Mouse (Mus musculus): ENCODE measurements around the gene Kcnj4.

Kcnj4 gene

DNA sequence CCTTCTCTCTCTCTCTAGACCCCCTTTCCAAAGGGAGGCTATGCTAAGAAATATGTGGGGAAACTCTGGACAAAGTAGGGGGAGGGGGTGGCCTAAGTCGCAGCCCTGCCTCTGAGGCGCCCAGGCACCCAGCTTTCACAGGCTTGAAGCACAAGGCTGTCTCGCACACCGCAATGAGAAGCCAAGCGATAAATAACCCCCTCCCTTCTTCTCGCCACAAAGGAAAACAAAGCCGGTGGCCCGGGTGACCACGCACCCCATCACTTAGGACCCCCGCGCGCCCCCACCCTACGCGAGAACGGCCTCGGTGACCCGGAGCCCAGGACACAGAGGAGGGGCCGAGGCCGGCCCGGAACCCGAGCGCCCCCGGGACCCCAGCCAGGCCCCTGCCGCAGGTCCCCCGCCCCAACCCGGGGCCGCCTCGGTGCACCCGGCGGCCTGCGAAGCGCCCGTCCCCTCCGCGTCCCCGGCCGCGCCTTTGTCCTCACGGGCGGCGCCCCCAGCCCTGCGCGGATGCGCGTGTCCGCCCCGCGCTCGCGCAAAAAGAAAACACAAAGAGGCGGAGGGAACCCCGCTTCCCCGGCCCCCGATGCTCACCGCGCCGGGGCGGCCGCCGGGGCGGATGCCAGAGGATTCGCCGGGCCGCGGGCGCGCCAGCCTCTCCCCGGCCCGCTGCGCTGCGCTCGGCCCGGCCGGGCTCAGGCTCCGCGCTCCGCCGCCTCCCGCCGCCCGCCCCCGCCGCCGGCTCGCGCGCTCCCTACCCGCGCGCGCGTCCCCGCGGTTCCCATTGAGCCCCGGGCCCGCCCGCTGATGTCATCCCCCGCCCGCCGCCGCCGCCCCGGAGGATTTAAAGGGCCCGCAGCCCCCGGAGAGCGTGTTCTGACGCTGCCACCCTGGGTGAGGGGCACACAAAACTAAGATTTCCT is 63.4 kb downstream of the Kcnj4 start:
- TF ChIP-seq NANOG (IDR thresholded peaks at IDR 0.05; ENCODE audit: borderline replicate concordance, low read length) (no peak), CTCF (conservative IDR thresholded peaks at IDR 0.05; ENCODE audit: low read length) (no peak), POU5F1 (IDR thresholded peaks at IDR 0.05; ENCODE audit: borderline replicate concordance, low read length) (no peak)
- peak overlapping the region; percentile 86 for H3K4me3 ChIP-seq (replicated peaks; ENCODE audit: low read length)
- H3K27me3 ChIP-seq (ENCODE audit: insufficient read depth, low read length), result peaks cover 14% of the 10 kb centered on the region
- H3K9me3 ChIP-seq (ENCODE audit: low read length), result no peaks in the 10 kb centered on the region
- peaks cover 14% of the 10 kb centered on the region for H3K36me3 ChIP-seq (ENCODE audit: insufficient read depth, low read length)
- H3K4me1 ChIP-seq (replicated peaks; ENCODE audit: low read depth, low read length), result peaks cover 79% of the 10 kb centered on the region

DNA sequence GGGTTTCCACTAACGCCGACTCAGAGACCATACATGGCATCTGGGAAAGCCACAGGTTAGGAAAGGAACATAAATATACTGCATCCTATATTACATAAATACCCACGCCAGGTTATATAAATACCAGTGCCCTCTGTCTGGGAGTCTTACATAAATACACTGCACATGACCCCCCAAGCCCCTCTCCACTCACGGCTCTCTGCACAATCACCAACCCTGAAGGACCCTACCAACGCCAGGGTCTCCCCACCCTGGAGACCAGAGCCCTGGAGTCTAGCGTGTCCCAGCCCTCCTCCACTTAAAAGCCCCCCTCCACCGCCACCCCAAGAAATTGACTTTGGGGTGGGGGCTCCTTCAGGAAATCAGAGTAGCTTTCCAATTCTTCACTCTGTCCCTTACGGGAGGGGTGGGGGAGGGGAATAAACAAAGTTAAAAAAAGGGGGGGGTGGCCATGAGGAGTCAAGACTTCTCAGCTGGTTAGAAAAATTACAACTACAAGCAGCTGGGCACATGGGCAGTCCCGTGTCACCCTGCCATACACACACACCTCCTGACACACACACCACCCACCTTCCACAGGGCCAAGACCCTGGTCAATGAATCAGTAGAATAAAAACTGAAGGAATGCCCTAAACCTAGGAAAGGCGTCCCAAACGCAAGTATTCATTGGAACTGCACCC is 64.2 kb downstream of the Kcnj4 start:
- Histone ChIP-seq H3K4me1 (replicated peaks; ENCODE audit: low read depth, low read length) (peaks cover 87% of the 10 kb centered on the region), H3K4me3 (replicated peaks; ENCODE audit: low read length) (peak overlapping the region; percentile 86), H3K27me3 (ENCODE audit: insufficient read depth, low read length) (peaks cover 14% of the 10 kb centered on the region), H3K9me3 (ENCODE audit: low read length) (no peaks in the 10 kb centered on the region), H3K36me3 (ENCODE audit: insufficient read depth, low read length) (peaks cover 15% of the 10 kb centered on the region)
- TF ChIP-seq CTCF (conservative IDR thresholded peaks at IDR 0.05; ENCODE audit: low read length), result no peak
- TF ChIP-seq NANOG (IDR thresholded peaks at IDR 0.05; ENCODE audit: borderline replicate concordance, low read length), result no peak
- TF ChIP-seq POU5F1 (IDR thresholded peaks at IDR 0.05; ENCODE audit: borderline replicate concordance, low read length), result no peak

DNA sequence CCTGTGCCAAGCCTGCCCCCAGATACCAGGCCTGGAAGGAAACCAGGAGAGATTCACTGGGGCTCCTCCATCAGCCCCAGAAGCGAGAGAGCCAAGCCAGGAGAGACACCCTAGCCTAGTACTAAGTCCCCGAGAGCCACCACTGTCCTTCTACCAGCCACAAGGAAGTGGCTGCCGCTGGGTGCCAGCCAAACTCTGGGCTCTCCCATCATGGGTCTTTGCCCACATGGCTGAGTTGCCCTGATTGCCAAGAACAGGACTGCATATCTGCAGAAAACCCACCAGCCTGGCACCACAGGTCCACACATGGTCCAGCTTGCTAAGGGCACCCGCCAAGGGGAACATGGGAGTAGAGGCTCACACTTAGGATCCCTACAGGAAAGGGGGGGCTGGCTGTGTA is 64.8 kb downstream of the Kcnj4 start:
- peaks cover 91% of the 10 kb centered on the region for H3K4me1 ChIP-seq (replicated peaks; ENCODE audit: low read depth, low read length)
- H3K9me3 ChIP-seq (ENCODE audit: low read length), result no peaks in the 10 kb centered on the region
- peak overlapping the region; percentile 86 for H3K4me3 ChIP-seq (replicated peaks; ENCODE audit: low read length)
- H3K27me3 ChIP-seq (ENCODE audit: insufficient read depth, low read length), result peaks cover 14% of the 10 kb centered on the region
- peaks cover 21% of the 10 kb centered on the region for H3K36me3 ChIP-seq (ENCODE audit: insufficient read depth, low read length)
- TF ChIP-seq POU5F1 (IDR thresholded peaks at IDR 0.05; ENCODE audit: borderline replicate concordance, low read length) (no peak), CTCF (conservative IDR thresholded peaks at IDR 0.05; ENCODE audit: low read length) (no peak), NANOG (IDR thresholded peaks at IDR 0.05; ENCODE audit: borderline replicate concordance, low read length) (no peak)

DNA sequence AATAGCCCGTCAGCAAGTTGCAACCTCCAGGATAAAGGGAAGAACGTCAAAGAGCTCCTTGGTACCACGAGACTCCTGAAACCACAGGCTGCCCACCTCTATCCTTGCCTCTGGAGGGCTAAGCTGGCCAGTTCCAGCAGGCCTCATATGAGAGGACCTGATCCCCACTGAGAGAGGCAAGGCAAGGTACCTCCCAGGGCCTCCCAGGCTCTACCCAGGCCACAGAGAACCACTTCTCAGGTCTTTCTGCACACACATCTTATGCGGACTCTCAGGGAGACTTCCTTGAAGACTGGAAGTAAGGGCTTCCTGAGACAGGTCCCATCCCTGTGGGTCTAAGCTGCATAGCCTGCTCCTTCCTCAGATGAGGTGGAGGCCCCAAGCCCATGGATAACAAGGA is 65.7 kb downstream of the Kcnj4 start:
- peak overlapping the region; percentile 86 for H3K4me3 ChIP-seq (replicated peaks; ENCODE audit: low read length)
- no peak for TF ChIP-seq POU5F1 (IDR thresholded peaks at IDR 0.05; ENCODE audit: borderline replicate concordance, low read length)
- TF ChIP-seq NANOG (IDR thresholded peaks at IDR 0.05; ENCODE audit: borderline replicate concordance, low read length), result no peak
- no peak for TF ChIP-seq CTCF (conservative IDR thresholded peaks at IDR 0.05; ENCODE audit: low read length)
- peaks cover 93% of the 10 kb centered on the region for H3K4me1 ChIP-seq (replicated peaks; ENCODE audit: low read depth, low read length)
- no peaks in the 10 kb centered on the region for H3K9me3 ChIP-seq (ENCODE audit: low read length)
- peaks cover 29% of the 10 kb centered on the region for H3K36me3 ChIP-seq (ENCODE audit: insufficient read depth, low read length)
- peaks cover 14% of the 10 kb centered on the region for H3K27me3 ChIP-seq (ENCODE audit: insufficient read depth, low read length)

DNA sequence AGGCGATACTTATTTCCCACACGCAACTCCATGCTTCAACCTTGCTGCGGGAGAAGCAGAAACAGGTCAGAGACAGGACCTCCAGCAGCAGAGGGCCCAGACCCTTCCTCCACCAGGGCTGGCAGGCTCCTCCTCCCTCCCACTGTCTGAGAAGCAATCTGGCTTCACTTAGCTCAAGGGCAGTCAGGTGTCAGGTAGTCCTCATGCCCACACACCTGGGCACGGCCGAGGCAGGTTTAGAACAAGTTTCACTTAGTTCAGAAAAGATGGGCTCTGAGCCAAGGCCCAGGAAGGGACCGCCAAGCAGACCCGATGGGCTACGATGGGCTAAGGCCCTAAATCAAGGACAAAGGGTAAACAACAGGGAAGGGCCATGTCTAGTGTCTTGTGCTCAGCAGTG is 66.2 kb downstream of the Kcnj4 start:
- peaks cover 11% of the 10 kb centered on the region for H3K27me3 ChIP-seq (ENCODE audit: insufficient read depth, low read length)
- TF ChIP-seq CTCF (conservative IDR thresholded peaks at IDR 0.05; ENCODE audit: low read length) (no peak), NANOG (IDR thresholded peaks at IDR 0.05; ENCODE audit: borderline replicate concordance, low read length) (no peak), POU5F1 (IDR thresholded peaks at IDR 0.05; ENCODE audit: borderline replicate concordance, low read length) (no peak)
- H3K9me3 ChIP-seq (ENCODE audit: low read length), result no peaks in the 10 kb centered on the region
- H3K4me1 ChIP-seq (replicated peaks; ENCODE audit: low read depth, low read length), result peaks cover 93% of the 10 kb centered on the region
- peaks cover 35% of the 10 kb centered on the region for H3K36me3 ChIP-seq (ENCODE audit: insufficient read depth, low read length)
- peak overlapping the region; percentile 86 for H3K4me3 ChIP-seq (replicated peaks; ENCODE audit: low read length)

DNA sequence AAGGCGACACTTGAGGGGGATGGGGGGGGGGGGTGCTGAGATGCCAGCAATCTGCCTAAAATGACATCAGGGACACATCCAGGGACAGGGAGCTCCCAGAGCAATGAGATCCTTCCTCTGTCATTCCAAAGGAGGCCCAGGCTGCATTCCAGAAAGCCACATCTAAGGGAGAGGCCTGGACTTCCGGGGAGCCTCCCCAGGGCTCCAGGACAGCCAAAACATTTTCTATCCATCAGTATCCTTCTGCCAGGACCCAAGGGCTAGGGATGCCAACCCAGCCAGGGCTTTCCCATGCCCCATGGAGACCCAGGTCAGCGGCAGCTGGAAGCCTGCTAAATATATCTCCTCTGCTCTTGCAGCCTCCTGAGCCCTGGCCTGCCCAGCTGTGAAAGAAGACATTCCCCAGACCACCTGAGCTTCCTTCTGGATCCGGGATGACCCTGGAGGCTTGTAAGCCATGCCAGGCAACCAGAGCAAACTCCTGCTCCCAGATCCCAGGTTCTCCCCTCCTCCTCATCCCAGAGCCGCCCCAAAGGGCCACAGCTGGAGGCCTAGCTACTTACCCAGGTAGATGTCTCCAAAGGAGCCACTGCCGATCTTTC is 66.7 kb downstream of the Kcnj4 start:
- H3K36me3 ChIP-seq (ENCODE audit: insufficient read depth, low read length), result peaks cover 38% of the 10 kb centered on the region
- no peaks in the 10 kb centered on the region for H3K9me3 ChIP-seq (ENCODE audit: low read length)
- TF ChIP-seq CTCF (conservative IDR thresholded peaks at IDR 0.05; ENCODE audit: low read length) (no peak), NANOG (IDR thresholded peaks at IDR 0.05; ENCODE audit: borderline replicate concordance, low read length) (no peak), POU5F1 (IDR thresholded peaks at IDR 0.05; ENCODE audit: borderline replicate concordance, low read length) (no peak)
- peaks cover 7% of the 10 kb centered on the region for H3K27me3 ChIP-seq (ENCODE audit: insufficient read depth, low read length)
- peaks cover 92% of the 10 kb centered on the region for H3K4me1 ChIP-seq (replicated peaks; ENCODE audit: low read depth, low read length)
- peak overlapping the region; percentile 86 for H3K4me3 ChIP-seq (replicated peaks; ENCODE audit: low read length)

DNA sequence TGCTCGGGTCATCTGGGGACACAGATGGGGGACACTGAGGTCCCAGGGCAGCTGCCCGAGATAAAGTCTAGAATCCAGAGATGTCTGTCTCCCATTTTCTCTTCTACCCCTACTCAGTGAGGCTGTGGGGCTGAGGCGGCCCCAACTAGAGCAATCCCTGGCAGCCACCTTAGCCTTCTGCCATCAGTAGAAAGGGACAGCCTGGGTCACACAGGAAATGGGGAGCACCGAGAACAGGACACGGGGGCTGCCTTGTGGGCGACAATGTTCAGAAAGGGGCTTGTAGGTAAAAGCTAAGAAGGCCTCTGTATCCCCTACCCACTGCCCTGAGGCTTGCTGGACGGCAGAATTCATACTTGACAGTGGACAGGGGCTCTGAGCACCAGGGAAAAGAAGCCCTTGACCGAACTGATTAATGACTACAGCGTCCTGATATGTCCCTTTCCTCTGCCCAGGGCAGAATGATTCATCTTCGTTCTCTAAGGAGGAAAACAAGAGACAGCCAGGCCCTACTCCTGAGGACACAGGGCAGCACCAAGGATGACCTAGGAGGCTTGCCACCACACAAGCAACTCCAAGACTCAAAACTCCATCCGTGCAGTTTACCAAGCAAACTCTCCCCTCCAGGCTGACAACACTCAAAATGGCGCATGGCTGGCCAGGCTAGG is 67.4 kb downstream of the Kcnj4 start:
- TF ChIP-seq NANOG (IDR thresholded peaks at IDR 0.05; ENCODE audit: borderline replicate concordance, low read length), result no peak
- peak overlapping the region; percentile 86 for H3K4me3 ChIP-seq (replicated peaks; ENCODE audit: low read length)
- H3K9me3 ChIP-seq (ENCODE audit: low read length), result no peaks in the 10 kb centered on the region
- H3K4me1 ChIP-seq (replicated peaks; ENCODE audit: low read depth, low read length), result peaks cover 92% of the 10 kb centered on the region
- peaks cover 44% of the 10 kb centered on the region for H3K36me3 ChIP-seq (ENCODE audit: insufficient read depth, low read length)
- H3K27me3 ChIP-seq (ENCODE audit: insufficient read depth, low read length), result peaks cover under 1% of the 10 kb centered on the region; the same call in 1 of the 2 replicates

DNA sequence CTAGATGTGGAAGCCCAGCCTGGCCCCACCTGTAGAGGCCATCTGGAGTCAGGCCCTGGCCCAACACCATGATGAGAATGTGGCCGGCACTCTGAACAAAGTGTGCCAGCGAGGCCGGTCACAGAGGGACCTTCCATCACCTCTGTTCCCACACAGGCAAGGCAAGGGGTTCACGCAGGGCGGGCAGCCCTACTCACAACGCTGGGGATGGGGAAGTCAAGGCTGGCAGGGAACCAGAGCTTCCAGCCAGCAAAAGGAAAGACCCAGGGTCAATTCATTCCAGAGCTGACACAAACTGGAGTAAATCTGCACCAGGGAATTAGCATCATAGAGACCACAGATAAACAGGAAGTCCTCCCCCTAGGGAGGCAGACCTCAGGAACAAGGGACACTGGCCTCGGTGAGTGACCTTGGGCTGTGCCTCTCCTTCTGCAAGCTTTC is 68.5 kb downstream of the Kcnj4 start:
- H3K4me3 ChIP-seq (replicated peaks; ENCODE audit: low read length), result peak overlapping the region; percentile 86
- H3K9me3 ChIP-seq (ENCODE audit: low read length), result no peaks in the 10 kb centered on the region
- no peaks in the 10 kb centered on the region for H3K27me3 ChIP-seq (ENCODE audit: insufficient read depth, low read length)

More for the DNA sequence above, 68.5 kb downstream of the Kcnj4 start:
- TF ChIP-seq CTCF (conservative IDR thresholded peaks at IDR 0.05; ENCODE audit: low read length) (no peak), POU5F1 (IDR thresholded peaks at IDR 0.05; ENCODE audit: borderline replicate concordance, low read length) (peak; percentile 12; the same call in 1 of the 2 replicates), NANOG (IDR thresholded peaks at IDR 0.05; ENCODE audit: borderline replicate concordance, low read length) (no peak)
- Histone ChIP-seq H3K36me3 (ENCODE audit: insufficient read depth, low read length) (peaks cover 55% of the 10 kb centered on the region), H3K4me1 (replicated peaks; ENCODE audit: low read depth, low read length) (peaks cover 96% of the 10 kb centered on the region)
